Mouse (Mus musculus) midbrain, embryonic 13.5 days (tissue): ENCODE results near the gene Loxl3. TPM values are rescaled to one million over a fixed set of nuclear protein-coding genes. Genes with fewer than 3 reads are reported as not detected.

ENCODE experiments used
- ATAC-seq: fragments of 200-750 bp; cut with Nextera tagmentation; 2 replicates; pipeline ENCODE4 v1.8.0; 2017; ENCODE audit warnings: mild to moderate bottlenecking, moderate TSS enrichment, moderate library complexity
- H3K27ac ChIP-seq: fragments of 300-500 bp; sonication (generic); 2 replicates; pipeline ENCODE4 v1.5.1; 2015; ENCODE audit warnings: inconsistent platforms, mild to moderate bottlenecking, moderate library complexity
- H3K27me3 ChIP-seq: fragments of 300-500 bp; sonication (generic); 2 replicates; pipeline ENCODE4 v1.6.1; 2015; ENCODE audit warnings: mild to moderate bottlenecking, inconsistent platforms
- H3K36me3 ChIP-seq: fragments of 300-500 bp; sonication (generic); 2 replicates; pipeline ENCODE4 v1.6.1; 2015; ENCODE audit warnings: mild to moderate bottlenecking, inconsistent platforms
- H3K4me1 ChIP-seq: fragments of 300-500 bp; sonication (generic); replicated peaks from 2 replicates; pipeline ENCODE4 v1.6.1; 2015; ENCODE audit warnings: inconsistent platforms
- H3K4me2 ChIP-seq: fragments of 300-500 bp; sonication (generic); replicated peaks from 2 replicates; pipeline ENCODE4 v1.6.1; 2015; ENCODE audit warnings: moderate library complexity, mild to moderate bottlenecking, inconsistent platforms
- H3K4me3 ChIP-seq: fragments of 300-500 bp; sonication (generic); replicated peaks from 2 replicates; pipeline ENCODE4 v1.5.1; 2015; ENCODE audit warnings: mild to moderate bottlenecking, inconsistent platforms
- H3K9ac ChIP-seq: fragments of 300-500 bp; sonication (generic); replicated peaks from 2 replicates; pipeline ENCODE4 v1.6.1; 2015; ENCODE audit warnings: mild to moderate bottlenecking, inconsistent platforms
- H3K9me3 ChIP-seq: fragments of 300-500 bp; sonication (generic); 2 replicates; pipeline ENCODE4 v1.6.1; 2016; ENCODE audit warnings: mild to moderate bottlenecking, inconsistent platforms
- WGBS: fragments of 180-500 bp; shearing (Covaris S2); methylation state at CpG from one replicate; pipeline ENCODE4 v1.1.7; 2015; 5-methylcytosine and 5-hydroxymethylcytosine counted together
- polyA plus RNA-seq: library from polyadenylated mRNA; unstranded; fragments of >200 nt; fragmentation: Nextera tagmentation; extraction: Ambion mirVana; gene quantifications from 2 replicates; pipeline ENCODE4 v1.2.1, GENCODE M21; 2015

The Loxl3 gene
- polyA plus RNA-seq, 1 experiment from 2014 or later = 6.2 TPM

DNA sequence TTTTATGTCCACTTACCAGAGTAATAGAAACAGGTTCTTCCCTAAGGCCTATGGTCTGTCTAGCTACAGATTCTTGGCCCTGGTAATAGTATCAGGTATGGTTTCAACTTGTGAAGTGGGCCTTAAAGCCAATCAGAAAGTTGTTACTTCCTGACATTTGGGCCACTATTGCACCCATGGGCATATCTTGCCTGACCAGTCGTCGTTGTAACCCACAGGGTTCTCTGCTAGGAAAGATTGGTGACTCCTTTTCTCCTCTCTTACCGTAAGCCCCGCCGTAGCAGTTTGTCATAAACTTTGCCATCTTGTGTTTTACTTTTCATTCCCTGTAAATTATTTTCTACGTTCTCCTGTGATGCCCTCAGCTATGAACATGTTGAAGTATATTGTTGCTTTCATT lies 13.9 kb upstream of the Loxl3 start:
- Histone ChIP-seq H3K9ac (no peak overlapping the region), H3K4me3 (no peak overlapping the region), H3K4me2 (no peak overlapping the region), H3K4me1 (no peaks in the 10 kb centered on the region), H3K36me3 (no peaks in the 10 kb centered on the region), H3K27ac (no peak overlapping the region), H3K27me3 (no peaks in the 10 kb centered on the region), H3K9me3 (no peaks in the 10 kb centered on the region)
- 88% methylated on average over 6 of the region's 6 CpGs for WGBS
- no peak for ATAC-seq

- Histone ChIP-seq H3K27me3 (no peaks in the 10 kb centered on the region), H3K4me1 (no peaks in the 10 kb centered on the region), H3K9me3 (no peaks in the 10 kb centered on the region), H3K9ac (no peak overlapping the region), H3K4me2 (no peak overlapping the region), H3K4me3 (no peak overlapping the region), H3K27ac (no peak overlapping the region), H3K36me3 (no peaks in the 10 kb centered on the region)
- ATAC-seq = no peak
- WGBS = 76% methylated on average over 4 of the region's 4 CpGs
These were observed 13.0 kb upstream of the Loxl3 start for GRCm38 (mm10) chr6:83020836-83021593.

GRCm38 (mm10) chr6:83023008-83023407 lies 11.0 kb upstream of the Loxl3 start:
- Histone ChIP-seq H3K36me3 (no peaks in the 10 kb centered on the region), H3K27ac (no peak overlapping the region), H3K4me2 (no peak overlapping the region), H3K27me3 (peaks cover 5% of the 10 kb centered on the region), H3K4me3 (no peak overlapping the region), H3K9me3 (no peaks in the 10 kb centered on the region), H3K9ac (no peak overlapping the region), H3K4me1 (no peaks in the 10 kb centered on the region)
- 87% methylated on average over 9 of the region's 9 CpGs for WGBS
- ATAC-seq = no peak

- H3K4me2 ChIP-seq = no peak overlapping the region
- no peak for ATAC-seq
- no peak overlapping the region for H3K4me3 ChIP-seq
- no peak overlapping the region for H3K27ac ChIP-seq
- no peak overlapping the region for H3K9ac ChIP-seq
- peaks cover 13% of the 10 kb centered on the region for H3K27me3 ChIP-seq
- H3K4me1 ChIP-seq = no peaks in the 10 kb centered on the region
- WGBS = 93% methylated on average over 2 of the region's 2 CpGs
- no peaks in the 10 kb centered on the region for H3K9me3 ChIP-seq
- no peaks in the 10 kb centered on the region for H3K36me3 ChIP-seq
These were observed 10.2 kb upstream of the Loxl3 start for GRCm38 (mm10) chr6:83023786-83024185.

- Histone ChIP-seq H3K9ac (no peak overlapping the region), H3K36me3 (no peaks in the 10 kb centered on the region), H3K27ac (no peak overlapping the region), H3K4me3 (no peak overlapping the region), H3K9me3 (no peaks in the 10 kb centered on the region), H3K4me2 (no peak overlapping the region), H3K4me1 (no peaks in the 10 kb centered on the region), H3K27me3 (peaks cover 18% of the 10 kb centered on the region)
- WGBS = 63% methylated on average over 4 of the region's 4 CpGs
- no peak for ATAC-seq
These were observed 9.6 kb upstream of the Loxl3 start for GRCm38 (mm10) chr6:83024421-83024820.

DNA sequence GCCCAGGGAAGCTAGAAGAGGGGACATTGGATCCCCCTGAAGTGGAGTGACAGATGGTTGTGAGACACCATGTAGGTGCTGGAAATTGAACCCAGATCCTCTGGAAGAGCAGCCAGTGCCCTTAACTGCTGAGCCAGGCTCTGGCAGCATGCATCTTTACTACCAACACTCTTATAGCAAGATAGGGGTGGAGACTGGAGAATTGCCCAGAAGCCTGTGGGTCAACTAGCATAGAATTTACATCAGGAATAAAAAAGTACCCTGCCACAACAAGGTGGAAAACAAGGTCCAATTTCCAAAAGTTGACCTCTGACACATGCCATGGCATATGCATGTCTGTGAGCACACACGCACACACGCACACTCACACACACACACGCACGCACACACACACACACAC lies 8.8 kb upstream of the Loxl3 start:
- H3K9ac ChIP-seq = no peak overlapping the region
- 91% methylated on average over 4 of the region's 4 CpGs for WGBS
- no peak overlapping the region for H3K4me2 ChIP-seq
- no peaks in the 10 kb centered on the region for H3K4me1 ChIP-seq
- no peaks in the 10 kb centered on the region for H3K9me3 ChIP-seq
- no peak overlapping the region for H3K27ac ChIP-seq
- H3K4me3 ChIP-seq = no peak overlapping the region
- ATAC-seq = no peak
- H3K27me3 ChIP-seq = peaks cover 26% of the 10 kb centered on the region
- H3K36me3 ChIP-seq = no peaks in the 10 kb centered on the region

DNA sequence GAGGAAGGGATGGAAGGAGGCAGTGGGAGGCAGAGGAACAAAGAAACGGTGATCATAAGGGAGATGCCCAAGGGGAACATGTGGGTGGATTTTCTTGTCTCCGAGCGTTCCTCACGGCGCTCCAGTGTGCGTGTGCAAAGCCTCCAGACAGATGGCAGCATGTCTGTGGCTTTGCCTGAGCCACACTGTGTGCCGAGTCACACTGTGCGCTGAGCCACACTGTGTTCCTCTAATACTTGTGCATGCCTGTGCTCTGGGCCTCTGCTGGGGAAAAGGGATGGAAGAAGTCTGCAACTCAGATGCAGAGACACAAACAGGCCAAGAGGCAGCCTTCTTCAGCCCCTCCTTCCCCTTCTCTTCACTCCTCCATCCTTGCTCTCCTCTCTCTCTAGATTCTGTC lies 6.7 kb upstream of the Loxl3 start:
- Histone ChIP-seq H3K4me3 (no peak overlapping the region), H3K27ac (no peak overlapping the region), H3K9ac (no peak overlapping the region), H3K9me3 (no peaks in the 10 kb centered on the region), H3K36me3 (no peaks in the 10 kb centered on the region), H3K4me1 (peaks cover 4% of the 10 kb centered on the region), H3K27me3 (peaks cover 47% of the 10 kb centered on the region), H3K4me2 (no peak overlapping the region)
- ATAC-seq = no peak
- WGBS = 69% methylated on average over 8 of the region's 8 CpGs

DNA sequence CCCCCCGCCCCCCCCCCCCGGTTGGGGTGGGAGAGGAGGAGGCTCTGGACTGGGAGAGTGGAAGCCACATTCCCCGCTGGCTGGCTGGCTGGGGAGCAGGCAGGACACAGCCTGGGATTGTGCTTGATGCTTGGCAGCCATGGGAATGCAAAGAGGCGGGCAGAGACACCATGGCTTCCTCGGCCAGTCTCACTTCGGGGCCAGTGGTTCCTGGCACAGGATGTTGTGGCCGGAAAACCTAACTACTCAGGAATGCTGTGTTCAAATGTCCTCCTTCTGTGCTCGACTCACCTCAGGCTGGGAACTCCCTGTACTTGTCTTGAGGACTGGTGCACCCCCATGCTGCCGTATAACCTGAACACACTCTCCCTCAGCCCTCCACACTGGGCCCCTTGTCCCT lies 6.3 kb upstream of the Loxl3 start:
- WGBS = 52% methylated on average over 8 of the region's 9 CpGs

DNA sequence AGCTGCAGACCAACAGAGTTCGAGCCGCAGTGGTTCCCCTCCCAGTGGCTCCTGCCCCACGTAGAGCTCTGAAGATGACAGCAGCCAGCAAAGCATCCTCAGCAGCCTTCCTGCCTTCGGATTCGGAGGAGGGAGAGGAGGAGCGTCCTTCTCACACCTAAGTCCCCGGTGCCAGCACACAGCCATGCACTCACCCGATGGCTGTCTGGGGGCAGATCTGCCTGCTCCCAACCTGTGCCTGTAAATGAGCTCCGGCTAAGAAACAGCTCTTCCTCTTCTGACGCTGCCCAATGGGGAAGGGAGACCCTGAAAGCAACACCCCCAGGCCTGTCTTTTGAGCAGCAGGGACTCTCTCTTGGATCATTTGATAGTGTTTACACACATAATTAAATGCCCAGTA lies 4.2 kb upstream of the Loxl3 start:
- Histone ChIP-seq H3K27ac (no peak overlapping the region), H3K9ac (no peak overlapping the region), H3K27me3 (peaks cover 62% of the 10 kb centered on the region), H3K4me1 (peaks cover 28% of the 10 kb centered on the region), H3K9me3 (no peaks in the 10 kb centered on the region), H3K4me3 (no peak overlapping the region), H3K36me3 (no peaks in the 10 kb centered on the region), H3K4me2 (no peak overlapping the region)
- WGBS = 19% methylated on average over 10 of the region's 10 CpGs
- ATAC-seq = no peak

More for the DNA sequence above, 6.3 kb upstream of the Loxl3 start:
- Histone ChIP-seq H3K27me3 (peaks cover 51% of the 10 kb centered on the region), H3K4me2 (no peak overlapping the region), H3K36me3 (no peaks in the 10 kb centered on the region), H3K27ac (no peak overlapping the region), H3K4me3 (no peak overlapping the region), H3K9ac (no peak overlapping the region), H3K4me1 (peaks cover 8% of the 10 kb centered on the region), H3K9me3 (no peaks in the 10 kb centered on the region)
- no peak for ATAC-seq

DNA sequence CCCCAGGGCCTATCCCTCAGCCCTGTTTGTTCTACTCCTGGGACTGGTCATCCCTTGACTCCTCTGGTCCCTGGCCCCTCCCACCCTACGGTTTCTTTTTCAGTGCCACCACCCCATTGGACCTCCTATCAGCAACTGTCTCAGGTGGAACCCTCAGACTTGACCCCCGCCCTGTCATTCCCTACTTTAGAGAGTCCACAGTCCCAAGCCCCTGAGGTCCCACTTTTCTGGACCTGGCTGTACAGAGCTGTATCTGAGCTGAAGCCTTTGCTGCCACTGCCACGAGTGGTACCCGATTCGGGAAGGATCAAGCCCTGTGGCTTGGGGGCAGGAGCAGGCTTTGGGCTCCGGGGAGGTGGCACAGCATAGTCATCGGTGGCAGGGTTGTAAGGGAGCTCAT lies 2.9 kb upstream of the Loxl3 start:
- Histone ChIP-seq H3K36me3 (no peaks in the 10 kb centered on the region), H3K4me1 (peaks cover 32% of the 10 kb centered on the region), H3K27ac (no peak overlapping the region), H3K27me3 (peaks cover 72% of the 10 kb centered on the region), H3K4me3 (no peak overlapping the region), H3K9me3 (no peaks in the 10 kb centered on the region), H3K4me2 (no peak overlapping the region), H3K9ac (no peak overlapping the region)
- WGBS = 60% methylated on average over 7 of the region's 7 CpGs
- ATAC-seq = no peak

DNA sequence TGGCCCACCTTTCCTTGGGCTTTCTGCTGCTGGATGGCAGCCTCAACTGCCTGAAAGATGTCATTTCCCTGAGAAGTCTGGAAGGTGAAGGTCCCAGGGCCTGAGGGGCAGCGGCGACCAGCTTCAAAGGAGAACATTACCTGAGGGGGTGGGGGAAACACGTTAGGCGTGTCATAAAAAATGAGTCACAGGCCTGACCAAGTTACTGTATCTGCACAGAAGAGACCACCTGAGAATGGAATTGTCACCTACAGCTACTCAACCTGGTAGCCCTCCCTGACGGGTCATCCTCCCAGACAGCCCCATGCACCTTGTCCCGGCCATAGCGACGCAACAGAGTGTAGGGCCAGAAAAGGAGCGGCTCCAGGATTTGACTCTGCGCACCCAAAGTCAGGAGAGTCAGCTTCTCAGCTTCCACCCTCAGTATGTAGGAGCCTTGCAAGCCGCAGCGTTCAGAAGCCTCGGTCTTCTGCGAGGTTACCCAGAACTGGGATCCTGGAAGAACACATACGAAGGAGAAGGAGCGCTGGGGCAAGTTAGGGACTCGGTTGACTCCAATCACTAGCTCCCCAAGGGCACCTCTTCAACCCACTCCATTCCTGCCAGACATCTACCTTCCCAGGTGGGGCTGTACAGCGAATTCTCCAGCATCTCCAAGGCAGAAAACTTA lies 1.9 kb upstream of the Loxl3 start:
- Histone ChIP-seq H3K4me1 (peaks cover 32% of the 10 kb centered on the region), H3K9ac (no peak overlapping the region; the same call in 1 of the 2 replicates), H3K4me3 (peak overlapping the region; percentile 46), H3K27me3 (peaks cover 78% of the 10 kb centered on the region), H3K36me3 (no peaks in the 10 kb centered on the region), H3K27ac (no peak overlapping the region), H3K4me2 (peak overlapping the region; percentile 62), H3K9me3 (no peaks in the 10 kb centered on the region)
- WGBS = 17% methylated on average over 18 of the region's 18 CpGs
- ATAC-seq = no peak

GRCm38 (mm10) chr6:83032769-83033191 lies 1.2 kb upstream of the Loxl3 start:
- peak overlapping the region; percentile 46 for H3K4me3 ChIP-seq
- H3K9ac ChIP-seq = peak overlapping the region; percentile 54
- no peaks in the 10 kb centered on the region for H3K9me3 ChIP-seq
- H3K27ac ChIP-seq = no peak overlapping the region
- peak; percentile 67 for ATAC-seq
- H3K4me1 ChIP-seq = peaks cover 32% of the 10 kb centered on the region
- peaks cover 79% of the 10 kb centered on the region for H3K27me3 ChIP-seq
- WGBS = under 1% methylated on average over 31 of the region's 31 CpGs
- H3K4me2 ChIP-seq = peak overlapping the region; percentile 62
- no peaks in the 10 kb centered on the region for H3K36me3 ChIP-seq
